18 mouse cellular contexts compared by ENCODE assay signal in the genomic region with DNA sequence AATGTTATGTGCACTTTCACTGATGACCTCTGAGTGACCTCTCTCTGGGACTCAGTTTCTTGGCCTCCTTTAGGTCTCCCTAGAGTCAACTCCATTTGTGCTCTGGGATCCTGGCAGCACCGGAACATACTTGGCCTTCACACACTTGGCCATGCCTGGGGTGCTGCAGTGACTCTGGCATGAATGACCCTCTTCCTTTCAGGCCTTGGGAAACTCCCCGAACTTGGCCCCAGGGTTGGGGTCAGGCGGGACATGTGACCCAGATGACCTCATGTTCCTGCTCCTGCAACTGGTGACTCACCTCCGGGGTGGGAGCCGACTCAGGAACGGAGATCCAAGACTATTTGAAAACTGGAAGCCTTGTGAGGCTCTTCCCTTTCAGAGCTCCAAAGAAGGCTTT.
A peak's percentile ranks its signal among the peaks of the same experiment; 100 is the strongest.
DNase-seq lines count a peak whose midpoint lies in the region; ATAC-seq and TF ChIP-seq lines count a peak whose summit lies in the region.
"Had no signal": no experiment of that assay in that cellular context is flagged by ENCODE, and none has a peak within 500 bp of the region (broad histone marks: within the 10 kb centered on the region; RNA-seq: fewer than 3 reads in every experiment).

No protein-coding gene starts in this region.

- H3ac ChIP-seq in C2C12 (ENCODE audit: control insufficient read depth, insufficient read length, low read depth): no peak overlapping the region

- H3K4me3 ChIP-seq in C2C12 (ENCODE audit: insufficient read depth, poor library complexity, severe bottlenecking): no peak overlapping the region
- H3K4me3 ChIP-seq in brown adipose tissue, adult 24 weeks (ENCODE audit: insufficient read depth, low read depth, low read length): no peak overlapping the region
- H3K4me3 ChIP-seq: embryonic facial prominence, embryonic 13.5 days; hindbrain, embryonic 10.5 days; liver, embryonic 13.5 days; neural tube, embryonic 15.5 days had no signal

- peak; percentile 84 for DNase-seq in gastrocnemius, adult 18-20 months (ENCODE audit: low spot score)
- no peak for DNase-seq in gastrocnemius, postnatal 4 days (ENCODE audit: low spot score in 2 of 2)
- DNase-seq in heart, adult 8-10 months (ENCODE audit: low spot score): peak; percentile 40
- DNase-seq in cerebellum, adult 11 months: no peak
- no peak for DNase-seq in layer of hippocampus, postnatal 14 days (ENCODE audit: low spot score in 2 of 2)
- DNase-seq: kidney, adult 8-10 months; left cerebral cortex, postnatal 4 days; liver, embryonic 13.5 days; lung, postnatal 10 days; right cerebral cortex, adult 18-20 months; thymus, postnatal 4 days had no signal

- H3K79me2 ChIP-seq in C2C12 (ENCODE audit: control insufficient read depth, insufficient read depth): no peaks in the 10 kb centered on the region

- TF ChIP-seq CTCF in C2C12 (IDR thresholded peaks at IDR 0.05; ENCODE audit: control insufficient read depth, insufficient read depth, insufficient read length): no peak

- H3K36me3 ChIP-seq in C2C12 (ENCODE audit: control insufficient read depth, insufficient read depth): no peaks in the 10 kb centered on the region
- H3K36me3 ChIP-seq: embryonic facial prominence, embryonic 13.5 days; hindbrain, embryonic 10.5 days; liver, embryonic 13.5 days; neural tube, embryonic 15.5 days had no signal

- no peak for ATAC-seq in activated CD4-positive, CD25-positive, alpha-beta regulatory T cell, adult 4 months
- ATAC-seq: Patski had no signal

- peaks cover 11% of the 10 kb centered on the region for H3K4me1 ChIP-seq in brown adipose tissue, adult 24 weeks (ENCODE audit: control insufficient read depth, insufficient read depth, insufficient read length, low read length)
- H3K4me1 ChIP-seq: liver, embryonic 13.5 days had no signal

- H3K79me3 ChIP-seq in C2C12 (ENCODE audit: low read depth): no peaks in the 10 kb centered on the region

- peak overlapping the region; percentile 72 for H3K27ac ChIP-seq in brown adipose tissue, adult 24 weeks (replicated peaks; ENCODE audit: low read depth, low read length)
- H3K27ac ChIP-seq: embryonic facial prominence, embryonic 13.5 days; hindbrain, embryonic 10.5 days; liver, embryonic 13.5 days; neural tube, embryonic 15.5 days had no signal

- peaks cover 4% of the 10 kb centered on the region for H3K27me3 ChIP-seq in C2C12 (ENCODE audit: control insufficient read depth, insufficient read depth, insufficient read length)
- H3K27me3 ChIP-seq: embryonic facial prominence, embryonic 13.5 days; liver, embryonic 13.5 days; neural tube, embryonic 15.5 days had no signal

TF ChIP-seq in C2C12, 6 proteins besides CTCF, POLR2A, EP300 and RAD21:
- TF ChIP-seq USF1 (IDR thresholded peaks at IDR 0.05; ENCODE audit: low read depth): peak; percentile 77
- TF ChIP-seq CEBPB (IDR thresholded peaks at IDR 0.05; ENCODE audit: low read depth): no peak

Comparison
In these comparisons a context has a peak if more than half of its experiments do, and no peak if none do; other contexts are left out.
1. DNase-seq: peak in gastrocnemius, adult 18-20 months (single experiment) and heart, adult 8-10 months (single experiment); none in gastrocnemius, postnatal 4 days (0 of 2), cerebellum, adult 11 months (single experiment) and layer of hippocampus, postnatal 14 days (0 of 2).